Mouse (Mus musculus): ENCODE data around the gene Hoxa9. TPM values are rescaled to one million over a fixed set of nuclear protein-coding genes. Genes with fewer than 3 reads are reported as not detected.
A peak's percentile ranks its signal among the peaks of the same experiment; 100 is the strongest.

The Hoxa9 gene
- polyA plus RNA-seq, 1 experiment, result not detected

DNA sequence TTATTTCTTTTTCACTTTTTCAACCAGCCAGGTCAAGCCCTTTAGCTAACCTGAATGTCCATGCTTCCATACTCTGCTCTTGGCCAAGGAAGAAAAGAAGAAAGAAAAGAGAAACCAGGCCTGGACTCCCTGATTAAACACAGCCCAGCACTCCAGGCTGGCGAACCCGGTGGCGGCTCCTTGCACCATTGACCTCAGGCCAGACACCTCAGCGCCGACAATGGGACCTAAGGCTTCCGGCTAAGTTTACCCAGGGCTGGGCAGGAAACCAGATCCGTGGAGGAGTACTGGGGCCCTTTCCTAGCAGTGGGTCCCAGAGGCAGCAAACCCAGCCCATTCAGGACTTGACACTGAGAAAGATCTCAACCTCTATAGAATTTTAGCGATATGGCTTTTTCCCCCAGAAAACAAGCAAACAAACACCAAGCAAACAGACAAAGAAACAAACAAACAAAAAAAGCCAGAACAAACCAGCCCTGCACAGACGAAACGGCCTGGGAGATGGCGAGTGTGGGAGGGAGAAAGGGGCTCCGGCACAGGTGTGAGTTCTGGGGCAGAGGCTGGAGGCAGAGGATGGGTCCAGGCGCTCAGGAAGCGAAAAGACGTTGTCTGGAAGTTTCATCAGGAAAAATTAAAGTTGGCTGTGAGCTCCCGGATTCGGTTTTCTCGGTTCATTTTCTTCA lies 1.1 kb upstream of the Hoxa9 start:
- DNase-seq (ENCODE audit: extremely low spot score in 1 of 2, low spot score in 1 of 2), result no peak

DNA sequence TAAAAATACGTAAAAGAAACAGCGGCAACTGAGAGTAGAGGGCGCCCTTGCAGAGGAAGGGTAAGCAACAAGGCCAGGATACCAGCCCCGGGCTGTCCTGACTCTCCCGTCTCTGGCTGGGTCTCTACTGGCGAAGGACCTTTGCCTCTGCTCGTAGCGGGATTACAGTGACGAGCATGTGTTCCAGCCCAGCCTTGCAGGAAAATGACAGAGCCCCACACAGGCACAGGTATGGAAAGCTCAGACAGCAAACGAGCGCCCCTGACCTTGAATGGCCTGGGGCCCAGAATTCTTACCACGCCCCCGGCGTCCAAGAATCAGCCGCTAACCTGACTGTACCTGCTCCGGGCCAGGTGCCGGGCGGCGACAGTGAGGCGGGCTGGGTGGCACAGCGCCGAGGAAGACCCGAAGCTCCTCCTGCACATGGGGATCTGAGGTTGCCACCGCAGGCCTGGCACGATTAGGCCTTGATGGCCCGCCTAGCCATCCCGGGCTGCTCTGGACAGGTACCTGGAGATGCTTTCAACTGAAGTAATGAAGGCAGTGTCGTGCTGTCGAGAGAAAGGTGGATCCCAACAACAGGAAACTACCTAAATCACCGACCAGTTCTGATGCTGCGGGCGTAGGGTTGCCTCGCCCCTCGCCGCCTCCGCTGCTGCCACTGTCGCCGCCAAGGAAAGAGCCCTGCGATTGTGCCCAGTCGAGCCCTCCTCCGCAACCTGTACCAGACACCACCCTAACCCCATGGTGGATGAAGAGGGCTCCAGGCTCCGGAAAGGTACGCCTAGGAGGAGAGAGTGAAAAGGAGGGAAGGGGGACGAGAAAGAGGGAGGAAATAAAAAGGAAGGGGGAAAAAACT lies 1.1 kb downstream of the Hoxa9 start:
- DNase-seq (ENCODE audit: extremely low spot score in 1 of 2, low spot score in 1 of 2), result no peak

DNA sequence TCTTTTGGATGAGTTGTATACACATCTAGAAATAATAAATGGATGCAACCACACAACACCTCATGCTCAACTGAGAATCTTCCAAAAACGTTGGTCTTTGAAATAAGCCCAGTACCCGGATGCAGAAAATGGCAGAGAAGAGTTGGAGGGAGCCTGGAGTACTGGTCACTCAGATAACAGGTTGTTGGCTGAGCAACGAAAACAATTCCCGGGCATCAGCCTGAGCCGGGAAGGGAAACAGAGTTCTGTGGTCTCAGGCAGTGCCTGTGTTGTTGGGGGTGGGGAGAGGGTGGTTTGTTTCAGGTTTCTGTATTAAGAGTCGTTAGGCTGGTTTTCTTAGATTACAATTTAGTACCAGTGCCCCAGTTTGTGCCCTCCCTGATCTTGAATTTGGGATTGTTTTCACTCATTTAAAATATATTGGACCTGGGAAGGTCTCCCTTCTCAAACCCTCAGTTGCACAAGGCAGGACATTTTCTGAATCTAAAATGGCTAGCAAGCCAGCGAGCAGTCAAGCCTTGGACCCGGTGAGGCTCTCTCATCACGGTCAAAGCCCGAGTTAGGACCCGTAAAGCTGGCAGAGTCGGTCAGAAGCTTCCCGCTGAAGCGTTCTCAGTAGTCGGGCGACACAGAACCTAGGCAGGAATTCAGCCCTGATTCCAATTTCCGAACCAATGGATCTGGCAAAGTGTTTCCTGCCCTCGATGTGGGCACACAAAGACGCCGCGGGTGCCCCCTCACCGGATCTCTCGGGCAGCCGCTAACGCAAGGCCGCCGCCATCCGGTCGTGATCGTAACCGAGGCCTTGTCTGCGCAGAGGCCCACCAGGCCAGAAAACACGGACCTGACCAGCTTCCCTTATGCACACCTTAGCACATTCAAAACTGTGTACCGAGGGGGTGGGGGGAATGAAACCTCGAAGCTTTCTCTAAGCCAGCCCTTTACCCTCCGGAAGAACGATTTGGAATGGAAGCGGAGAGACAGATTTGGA lies 2.1 kb downstream of the Hoxa9 start:
- no peak for DNase-seq (ENCODE audit: extremely low spot score in 1 of 2, low spot score in 1 of 2)

GRCm38 (mm10) chr6:52227470-52228222 lies 3.2 kb downstream of the Hoxa9 start:
- DNase-seq (ENCODE audit: extremely low spot score in 1 of 2, low spot score in 1 of 2), result no peak

GRCm38 (mm10) chr6:52226569-52227257 lies 4.2 kb downstream of the Hoxa9 start:
- DNase-seq (ENCODE audit: extremely low spot score in 1 of 2, low spot score in 1 of 2), result no peak

- no peak for DNase-seq (ENCODE audit: extremely low spot score in 1 of 2, low spot score in 1 of 2)
These were observed 5.0 kb downstream of the Hoxa9 start for GRCm38 (mm10) chr6:52225612-52226568.

GRCm38 (mm10) chr6:52224895-52225611 lies 5.8 kb downstream of the Hoxa9 start:
- DNase-seq (ENCODE audit: extremely low spot score in 1 of 2, low spot score in 1 of 2), result no peak

DNA sequence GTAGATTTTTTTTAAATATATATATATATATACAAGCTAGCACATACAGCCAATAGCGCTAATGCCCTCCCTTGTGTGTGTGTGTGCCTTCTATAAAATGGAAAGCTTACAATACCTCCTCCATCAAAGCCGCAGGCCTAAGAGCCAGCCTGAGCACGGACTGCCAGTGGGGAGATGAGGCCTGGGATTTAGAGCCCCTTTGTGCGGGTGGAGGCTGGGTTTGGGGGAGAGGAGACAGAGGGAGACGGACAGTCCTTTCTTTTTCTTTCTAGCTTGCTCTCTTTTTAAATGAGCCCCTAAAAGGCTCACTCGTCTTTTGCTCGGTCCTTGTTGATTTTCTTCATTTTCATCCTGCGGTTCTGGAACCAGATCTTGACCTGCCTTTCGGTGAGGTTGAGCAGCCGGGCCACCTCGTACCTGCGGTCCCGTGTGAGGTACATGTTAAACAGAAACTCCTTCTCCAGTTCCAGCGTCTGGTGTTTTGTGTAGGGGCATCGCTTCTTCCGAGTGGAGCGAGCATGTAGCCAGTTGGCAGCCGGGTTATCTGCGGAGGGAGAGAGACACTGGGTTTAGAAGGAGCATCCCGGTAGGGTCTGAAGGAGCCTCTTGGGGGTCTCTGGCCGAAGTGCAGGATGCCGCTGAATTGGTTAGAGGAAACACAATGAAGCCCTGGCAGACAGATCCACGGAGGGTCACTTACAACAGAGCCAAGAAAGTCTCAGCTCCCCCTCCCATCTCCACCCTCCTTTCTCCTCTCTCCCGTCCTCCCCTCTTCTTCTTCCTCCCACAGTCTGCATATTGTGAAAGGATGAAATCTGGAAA lies 6.7 kb downstream of the Hoxa9 start:
- no peak for DNase-seq (ENCODE audit: extremely low spot score in 1 of 2, low spot score in 1 of 2)

DNA sequence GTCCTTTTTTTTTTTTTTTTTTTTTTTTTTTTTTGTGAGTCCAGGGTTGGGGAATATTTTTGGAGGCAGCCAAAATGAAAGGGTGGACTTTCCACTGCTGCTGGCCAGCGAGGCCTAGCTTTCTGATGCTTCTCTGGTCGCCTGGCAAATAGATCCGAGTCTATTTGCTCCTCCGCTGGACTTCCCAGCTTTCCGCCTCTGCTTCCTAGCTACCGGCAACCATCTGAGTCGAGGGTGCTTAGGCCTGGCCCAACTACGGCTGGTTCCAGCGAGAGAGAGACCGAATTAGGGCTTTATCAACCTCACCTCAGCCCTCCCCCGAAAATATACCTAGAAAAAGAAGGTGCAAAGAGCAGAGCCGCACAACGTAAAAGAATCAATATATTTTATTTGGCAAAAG lies 8.2 kb downstream of the Hoxa9 start:
- DNase-seq (ENCODE audit: extremely low spot score in 1 of 2, low spot score in 1 of 2), result no peak

DNA sequence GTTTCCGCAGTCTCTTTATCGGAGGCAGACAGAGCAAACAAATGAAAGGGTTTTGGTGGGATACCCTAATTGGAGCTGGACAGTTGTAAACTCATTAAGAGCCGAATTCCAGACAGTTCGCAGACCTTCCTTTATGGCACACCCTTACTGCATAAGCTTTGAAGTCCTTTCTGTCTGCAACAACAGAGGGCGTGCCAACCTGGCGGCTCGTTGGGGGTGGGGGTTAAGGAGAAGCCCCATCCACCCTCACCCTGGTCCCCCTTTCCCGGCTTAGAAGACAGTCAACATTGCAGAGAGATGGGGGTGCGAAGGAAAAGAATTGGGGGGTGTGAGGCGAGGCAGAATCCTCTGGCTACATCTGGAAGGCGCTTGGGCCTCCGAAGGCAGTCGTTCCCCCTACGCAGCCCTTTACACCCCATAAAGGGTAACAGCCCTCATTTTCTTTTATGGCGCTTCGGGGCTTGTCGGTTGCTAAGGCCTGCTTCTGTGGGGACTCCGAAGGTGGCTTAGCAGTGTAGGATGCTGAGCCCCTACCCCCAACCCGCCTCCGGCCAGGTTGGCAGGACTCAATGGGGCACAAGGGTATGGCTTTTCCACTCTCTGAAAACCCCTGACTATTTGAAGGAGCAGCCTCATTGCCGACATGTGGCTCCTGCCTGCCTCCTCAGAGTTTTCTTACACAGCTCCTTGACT lies 8.8 kb downstream of the Hoxa9 start:
- no peak for DNase-seq (ENCODE audit: extremely low spot score in 1 of 2, low spot score in 1 of 2)

DNA sequence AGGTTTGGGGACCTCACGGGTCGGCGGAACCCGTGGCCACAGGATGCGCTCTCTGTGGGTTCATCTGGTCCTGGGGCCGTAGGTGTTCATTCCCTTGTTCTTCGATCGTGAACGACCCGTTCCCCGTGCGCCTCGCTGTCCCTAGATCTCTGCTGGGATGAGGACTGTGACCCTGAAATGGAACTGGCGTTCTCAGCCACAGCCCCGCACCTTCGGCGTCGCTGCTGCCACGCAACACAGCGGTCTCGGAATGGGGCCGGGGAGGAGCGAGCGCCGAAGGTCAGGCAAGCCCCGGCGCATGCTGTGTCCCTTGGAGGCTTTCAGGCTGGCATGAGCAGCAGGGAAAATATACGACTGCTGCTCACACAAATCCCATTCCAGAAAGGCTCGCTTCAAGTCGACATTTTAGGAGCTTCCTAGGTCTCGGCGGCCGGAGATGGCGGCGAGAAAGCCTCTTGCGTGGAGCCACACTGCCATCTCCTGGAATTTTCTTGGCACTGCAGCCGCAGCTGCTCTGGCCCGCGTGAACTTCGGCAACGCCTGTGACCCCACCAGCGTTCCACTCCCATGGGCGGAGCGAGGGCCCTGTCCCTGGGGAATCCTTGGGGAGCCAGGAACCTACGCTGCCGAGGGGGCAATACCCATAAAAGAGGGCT lies 9.4 kb downstream of the Hoxa9 start, which contains the start of gene Hoxa7:
TSS of gene Hoxa7 (minus strand) at position 518 of the 656 bp plus-strand sequence.
- DNase-seq (ENCODE audit: extremely low spot score in 1 of 2, low spot score in 1 of 2), result peak; percentile 42 to 86

- DNase-seq (ENCODE audit: extremely low spot score in 1 of 2, low spot score in 1 of 2), result no peak
These were observed 10.0 kb downstream of the Hoxa9 start for GRCm38 (mm10) chr6:52220865-52221310.

DNA sequence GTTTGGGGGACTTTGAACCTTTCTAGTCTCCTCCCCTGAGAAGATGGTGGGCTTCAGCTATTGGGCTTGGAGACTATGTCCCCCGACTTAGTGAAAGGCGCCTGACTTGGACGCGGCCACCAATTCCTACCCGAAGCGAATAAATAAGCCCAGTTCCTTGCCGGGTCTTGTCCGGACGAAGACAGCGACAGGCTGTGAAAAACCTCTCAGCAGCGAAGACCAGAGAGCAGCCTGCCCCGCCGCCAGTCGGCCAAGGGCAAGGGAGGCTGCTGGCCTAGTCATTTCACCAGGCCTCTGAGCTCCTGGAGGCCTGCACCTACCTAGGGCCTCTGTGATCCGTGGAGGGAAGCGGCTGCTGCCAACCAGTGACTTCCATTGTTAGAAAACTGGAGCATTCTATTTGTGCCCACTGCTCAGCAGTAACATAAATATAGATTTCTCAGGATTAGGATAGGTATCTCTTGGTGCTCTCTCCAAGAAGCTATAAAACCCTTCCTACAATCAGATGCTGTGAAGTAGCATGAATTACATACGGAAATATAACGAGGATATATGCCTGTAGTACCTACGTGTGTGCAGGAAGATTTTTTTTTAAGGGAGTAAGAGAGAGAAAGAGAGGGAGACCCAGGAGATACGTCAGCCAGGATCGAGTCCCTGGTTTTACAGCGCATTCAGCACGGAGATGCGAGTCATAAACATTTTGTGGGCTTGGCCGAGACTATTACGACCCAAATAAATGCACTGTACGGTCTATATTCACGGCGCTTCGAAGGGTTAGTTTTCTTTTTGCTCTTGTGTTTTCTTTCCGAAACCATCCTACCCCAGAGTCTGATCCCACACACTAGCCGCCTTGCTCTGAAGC lies 10.7 kb downstream of the Hoxa9 start:
- DNase-seq (ENCODE audit: extremely low spot score in 1 of 2, low spot score in 1 of 2), result no peak

GRCm38 (mm10) chr6:52219234-52219942 lies 11.5 kb downstream of the Hoxa9 start:
- DNase-seq (ENCODE audit: extremely low spot score in 1 of 2, low spot score in 1 of 2), result no peak

All from frontal cortex, adult 2 months (tissue).